Mouse (Mus musculus) midbrain, embryonic 11.5 days (tissue): ENCODE data around the gene Hoxa13. TPM values are rescaled to one million over a fixed set of nuclear protein-coding genes. Genes with fewer than 3 reads are reported as not detected.
A peak's percentile ranks its signal among the peaks of the same experiment; 100 is the strongest.

Experiments
- ATAC-seq: fragments of 200-750 bp; cut with Nextera tagmentation; 2 replicates; pipeline ENCODE4 v1.8.0; 2017; ENCODE audit warnings: moderate TSS enrichment, moderate library complexity; ENCODE audit not compliant: low FRiP score
- DNase-seq: peaks from one replicate; pipeline ENCODE4 v3.0.0; 2015; ENCODE audit warnings: low spot score; ENCODE audit errors: missing footprints
- H3K27ac ChIP-seq: fragments of 300-500 bp; sonication (generic); 2 replicates; pipeline ENCODE4 v1.5.1; 2014; ENCODE audit warnings: low read depth, low read length
- H3K27me3 ChIP-seq: fragments of 300-500 bp; sonication (generic); 2 replicates; pipeline ENCODE4 v1.6.1; 2014; ENCODE audit warnings: mild to moderate bottlenecking, low read length, moderate library complexity, mixed read lengths; ENCODE audit not compliant: control insufficient read depth, insufficient read depth
- H3K36me3 ChIP-seq: fragments of 300-500 bp; sonication (generic); 2 replicates; pipeline ENCODE4 v1.6.1; 2014; ENCODE audit warnings: mild to moderate bottlenecking, low read length, moderate library complexity, mixed read lengths; ENCODE audit not compliant: control insufficient read depth, insufficient read depth
- H3K4me1 ChIP-seq: fragments of 300-500 bp; sonication (generic); 2 replicates; pipeline ENCODE4 v1.6.1; 2014; ENCODE audit warnings: low read length; ENCODE audit not compliant: control insufficient read depth, insufficient read depth
- H3K4me2 ChIP-seq: fragments of 300-500 bp; sonication (generic); 2 replicates; pipeline ENCODE4 v1.6.1; 2014; ENCODE audit warnings: mild to moderate bottlenecking, moderate library complexity
- H3K4me3 ChIP-seq: fragments of 300-500 bp; sonication (generic); 2 replicates; pipeline ENCODE4 v1.5.1; 2014; ENCODE audit warnings: low read depth, low read length
- H3K9ac ChIP-seq: fragments of 300-500 bp; sonication (generic); 2 replicates; pipeline ENCODE4 v1.6.1; 2014; ENCODE audit warnings: low read length
- H3K9me3 ChIP-seq: fragments of 300-500 bp; sonication (generic); 2 replicates; pipeline ENCODE4 v1.6.1; 2016; ENCODE audit warnings: low read length; ENCODE audit not compliant: control insufficient read depth
- WGBS: fragments of 180-500 bp; shearing (Covaris S2); extraction: QIAGEN DNeasy Blood & Tissue Kit; methylation state at CpG from one replicate; pipeline ENCODE4 v1.1.7; 2014; 5-methylcytosine and 5-hydroxymethylcytosine counted together
- polyA plus RNA-seq: library from polyadenylated mRNA; unstranded; fragments of >200 nt; fragmentation: Nextera tagmentation; extraction: Ambion mirVana; gene quantifications from 2 replicates; pipeline ENCODE4 v1.2.1, GENCODE M21; 2014

Hoxa13 gene
- polyA plus RNA-seq, 1 experiment from 2014 or later: not detected

DNA sequence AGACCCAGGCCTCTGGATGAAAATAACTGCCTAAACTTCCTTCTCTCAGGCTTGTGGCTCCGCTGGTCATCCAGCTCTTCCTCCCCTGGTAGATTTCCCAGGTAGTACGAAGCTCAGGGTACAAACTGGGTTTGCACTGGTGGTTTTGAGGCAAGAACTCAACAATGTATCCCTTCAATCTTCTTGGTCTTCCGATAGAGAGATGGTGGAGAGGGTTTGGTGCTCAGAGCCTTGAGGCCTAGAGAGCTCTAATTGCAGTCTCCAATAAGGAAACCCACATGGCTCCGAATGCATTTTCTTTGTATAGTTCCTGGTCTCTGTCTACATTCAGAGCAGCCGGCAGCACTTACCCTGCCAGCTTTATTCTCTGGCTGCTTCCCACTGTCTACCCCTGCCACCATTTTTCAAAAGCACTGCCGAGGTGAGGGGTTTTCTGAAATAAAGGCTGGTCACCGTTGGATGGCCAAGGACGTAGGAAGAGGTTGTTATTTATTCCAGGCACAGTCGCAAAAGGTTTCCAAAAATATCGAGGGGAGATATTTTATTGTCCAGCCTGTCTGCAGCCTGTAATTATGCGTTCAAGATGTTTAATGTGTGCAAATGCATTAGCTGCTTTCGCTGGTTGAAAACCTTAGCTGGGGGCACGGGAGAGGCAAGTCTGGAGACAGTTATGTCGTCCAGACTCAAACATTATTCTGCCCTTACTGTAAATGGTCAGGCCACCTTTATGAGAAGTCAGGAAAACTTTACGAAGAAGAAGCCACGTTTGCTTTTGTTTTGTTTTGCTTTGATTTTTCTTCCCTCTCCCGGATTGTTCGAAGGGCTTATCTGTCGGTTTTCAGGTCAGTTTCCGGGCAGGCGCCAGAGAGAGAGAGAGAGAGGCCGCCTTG, 12.3 kb upstream of the Hoxa13 start:
- Histone ChIP-seq H3K9me3 (no peaks in the 10 kb centered on the region), H3K4me1 (no peaks in the 10 kb centered on the region), H3K27me3 (peaks cover 98% of the 10 kb centered on the region), H3K36me3 (no peaks in the 10 kb centered on the region), H3K4me2 (no peak overlapping the region), H3K4me3 (no peak overlapping the region), H3K9ac (no peak overlapping the region), H3K27ac (no peak overlapping the region)
- DNase-seq: peak; percentile 95
- no peak for ATAC-seq
- 2% methylated on average over 22 of the region's 22 CpGs for WGBS

DNA sequence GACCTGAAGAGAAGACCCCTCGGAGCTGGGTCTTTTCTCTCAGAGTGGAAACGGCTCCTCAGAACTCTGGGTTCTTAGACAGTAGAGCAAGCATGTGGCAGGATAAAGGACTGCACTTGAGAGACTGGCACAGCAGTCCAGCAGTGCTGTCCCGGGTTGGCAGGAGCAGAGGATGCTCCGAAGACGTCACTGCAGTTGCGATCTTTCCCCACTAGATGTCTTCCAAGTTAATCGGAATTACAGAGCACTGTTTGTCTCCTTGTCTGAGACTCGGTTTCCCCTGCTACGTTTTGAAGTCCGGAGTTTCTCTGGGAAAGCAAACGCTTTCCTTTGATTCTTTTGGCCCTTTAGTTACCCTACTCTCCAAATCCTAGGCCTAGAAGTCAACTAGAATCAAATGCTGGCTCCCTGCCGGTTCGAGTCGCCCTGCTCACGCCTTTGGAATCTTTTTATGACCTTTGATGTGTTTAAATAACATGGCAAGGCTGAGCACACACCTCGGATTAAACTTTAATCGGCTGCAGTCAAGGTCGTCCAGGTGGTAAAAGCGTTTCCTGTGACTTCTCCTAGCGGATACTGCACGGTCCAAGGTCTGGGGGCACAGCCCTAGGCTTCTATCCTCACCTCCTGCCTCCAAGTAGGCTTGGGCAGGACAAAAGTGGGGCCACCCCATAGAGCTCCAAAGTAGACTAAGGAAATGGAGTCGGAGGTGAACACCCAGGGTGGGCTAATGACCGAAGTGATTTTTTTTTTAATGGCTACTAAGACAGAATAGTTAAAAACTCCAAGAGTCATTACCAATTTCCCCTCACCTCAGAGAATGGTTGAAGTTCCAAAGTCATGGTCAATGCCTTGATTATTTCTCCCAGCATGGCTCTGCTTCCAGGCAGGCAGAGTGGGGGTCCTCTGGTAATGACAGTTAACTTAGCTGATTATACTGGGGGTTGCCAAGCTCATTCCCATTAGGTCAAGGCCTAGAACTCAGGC, 10.1 kb upstream of the Hoxa13 start:
- Histone ChIP-seq H3K27me3 (peaks cover 97% of the 10 kb centered on the region), H3K4me1 (no peaks in the 10 kb centered on the region), H3K4me3 (no peak overlapping the region), H3K9me3 (no peaks in the 10 kb centered on the region), H3K4me2 (no peak overlapping the region), H3K9ac (no peak overlapping the region), H3K27ac (no peak overlapping the region), H3K36me3 (no peaks in the 10 kb centered on the region)
- ATAC-seq (peak; percentile 54; the same call in 1 of the 2 replicates), DNase-seq (peak; percentile 95)
- 3% methylated on average over 23 of the region's 23 CpGs for WGBS

DNA sequence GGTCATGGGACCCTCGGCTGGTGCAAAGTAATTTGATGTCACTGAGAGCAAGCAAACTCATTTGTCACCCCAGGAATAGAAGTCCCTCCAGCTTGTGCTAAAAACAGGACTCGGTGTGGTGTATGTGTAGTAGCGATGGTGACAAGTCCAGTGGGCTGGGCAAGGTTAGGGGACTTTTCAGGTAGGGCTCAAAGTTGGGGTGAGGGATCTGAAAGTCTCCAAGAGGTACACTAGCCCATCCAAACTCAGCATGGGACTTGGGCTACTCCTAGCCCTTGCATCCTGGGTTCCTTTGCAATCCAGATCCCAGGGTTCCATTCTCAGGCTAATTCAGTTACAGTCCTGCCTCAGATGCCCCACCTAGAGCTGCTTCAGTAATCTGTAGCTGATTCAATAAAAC, 8.1 kb upstream of the Hoxa13 start:
- Histone ChIP-seq H3K9ac (no peak overlapping the region), H3K36me3 (no peaks in the 10 kb centered on the region), H3K4me1 (no peaks in the 10 kb centered on the region), H3K27ac (no peak overlapping the region), H3K27me3 (peaks cover 97% of the 10 kb centered on the region), H3K4me3 (no peak overlapping the region), H3K4me2 (no peak overlapping the region), H3K9me3 (no peaks in the 10 kb centered on the region)
- peak; percentile 92 for DNase-seq
- no peak for ATAC-seq
- WGBS: 4% methylated on average over 3 of the region's 3 CpGs

DNA sequence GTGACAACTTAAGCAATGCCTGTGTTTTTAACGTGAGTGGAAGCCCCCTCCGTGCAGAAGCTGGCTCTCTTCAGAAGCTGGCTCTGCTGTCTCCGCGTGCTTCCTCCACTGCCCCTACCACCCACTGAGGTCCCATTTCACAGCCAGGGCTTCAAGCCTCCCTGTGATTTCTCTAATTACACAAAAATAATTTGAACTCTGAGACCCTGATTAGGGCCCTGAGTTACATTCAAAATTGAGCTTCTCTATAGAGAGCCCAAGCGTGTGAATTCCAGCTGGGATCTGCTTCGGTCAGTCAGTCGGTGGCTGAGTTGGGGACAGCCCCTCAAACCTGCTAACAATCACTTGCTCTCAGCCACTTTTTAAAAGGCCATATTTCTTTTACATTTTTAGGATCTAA, 7.7 kb upstream of the Hoxa13 start:
- no peaks in the 10 kb centered on the region for H3K9me3 ChIP-seq
- H3K36me3 ChIP-seq: no peaks in the 10 kb centered on the region
- DNase-seq (peak; percentile 88), ATAC-seq (no peak)
- H3K4me2 ChIP-seq: no peak overlapping the region
- H3K4me3 ChIP-seq: no peak overlapping the region
- peaks cover 97% of the 10 kb centered on the region for H3K27me3 ChIP-seq
- no peaks in the 10 kb centered on the region for H3K4me1 ChIP-seq
- no peak overlapping the region for H3K9ac ChIP-seq
- H3K27ac ChIP-seq: no peak overlapping the region
- under 1% methylated on average over 7 of the region's 7 CpGs for WGBS

DNA sequence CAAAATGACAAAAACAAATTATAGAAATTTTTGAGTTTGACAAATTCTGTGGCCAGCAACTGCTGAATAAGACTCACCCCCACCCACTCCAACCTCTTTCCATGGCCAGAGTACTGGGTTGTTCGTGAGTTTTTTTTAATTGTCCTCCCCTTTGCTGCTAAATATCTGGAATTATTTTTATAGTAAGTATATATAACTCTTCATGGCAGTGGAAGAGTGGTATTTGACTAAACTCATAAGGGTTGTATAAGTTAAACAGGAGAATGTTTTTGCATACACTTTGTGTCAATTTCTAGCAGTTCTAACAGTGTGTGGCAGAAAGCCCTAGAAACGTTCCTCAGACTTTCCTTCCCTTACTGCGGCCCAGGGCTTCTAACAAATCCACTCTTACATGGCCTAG, 7.0 kb upstream of the Hoxa13 start:
- ATAC-seq (no peak), DNase-seq (peak; percentile 96)
- H3K27me3 ChIP-seq: peaks cover 97% of the 10 kb centered on the region
- no peak overlapping the region for H3K9ac ChIP-seq
- no peaks in the 10 kb centered on the region for H3K9me3 ChIP-seq
- no peak overlapping the region for H3K27ac ChIP-seq
- H3K4me1 ChIP-seq: no peaks in the 10 kb centered on the region
- no peak overlapping the region for H3K4me3 ChIP-seq
- 2% methylated on average over 3 of the region's 3 CpGs for WGBS
- no peak overlapping the region for H3K4me2 ChIP-seq
- H3K36me3 ChIP-seq: no peaks in the 10 kb centered on the region

DNA sequence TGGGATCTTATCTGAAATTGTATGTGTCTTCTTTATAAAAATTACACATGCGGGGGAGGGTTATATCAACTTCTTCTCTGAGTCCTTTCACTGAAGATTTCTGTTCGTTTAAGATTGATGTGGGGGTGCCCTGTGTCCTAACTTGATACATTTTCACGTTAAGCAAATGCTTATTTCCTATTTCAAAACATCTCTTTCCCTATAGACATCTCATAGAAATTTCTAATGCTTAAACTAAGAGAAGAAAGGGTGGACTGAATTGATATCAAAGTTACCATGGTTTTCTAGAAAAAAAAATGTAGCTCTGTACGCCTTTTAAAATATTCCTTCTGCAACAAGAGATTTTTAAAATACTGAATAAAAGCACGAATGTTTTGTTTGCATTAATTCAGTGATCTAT, 6.5 kb upstream of the Hoxa13 start:
- Histone ChIP-seq H3K9me3 (no peaks in the 10 kb centered on the region), H3K4me1 (no peaks in the 10 kb centered on the region), H3K4me2 (no peak overlapping the region), H3K4me3 (no peak overlapping the region), H3K27me3 (peaks cover 97% of the 10 kb centered on the region), H3K9ac (no peak overlapping the region), H3K27ac (no peak overlapping the region), H3K36me3 (no peaks in the 10 kb centered on the region)
- 18% methylated on average over 5 of the region's 5 CpGs for WGBS
- ATAC-seq: no peak
- DNase-seq: peak; percentile 94

DNA sequence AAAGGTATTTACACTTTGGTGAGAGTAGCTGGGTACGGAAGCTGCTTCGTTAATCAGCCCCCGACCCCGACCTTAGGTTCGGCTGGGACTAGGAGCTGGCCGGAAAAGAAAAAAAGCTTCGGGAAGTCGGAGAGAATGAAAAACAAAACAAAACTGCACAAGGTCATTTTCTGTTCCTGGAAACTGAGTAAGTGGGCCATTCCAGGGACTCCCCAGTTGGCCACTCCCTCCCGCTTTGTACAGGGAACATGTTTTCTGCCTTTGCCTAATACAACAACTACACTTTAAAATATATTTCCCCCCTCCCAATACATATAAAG, 5.9 kb upstream of the Hoxa13 start:
- no peaks in the 10 kb centered on the region for H3K4me1 ChIP-seq
- H3K9ac ChIP-seq: no peak overlapping the region
- no peak overlapping the region for H3K4me3 ChIP-seq
- DNase-seq (peak; percentile 92), ATAC-seq (no peak)
- no peaks in the 10 kb centered on the region for H3K36me3 ChIP-seq
- peaks cover 98% of the 10 kb centered on the region for H3K27me3 ChIP-seq
- 0% methylated on average over 9 of the region's 9 CpGs for WGBS
- no peak overlapping the region for H3K27ac ChIP-seq
- H3K4me2 ChIP-seq: no peak overlapping the region
- no peaks in the 10 kb centered on the region for H3K9me3 ChIP-seq

DNA sequence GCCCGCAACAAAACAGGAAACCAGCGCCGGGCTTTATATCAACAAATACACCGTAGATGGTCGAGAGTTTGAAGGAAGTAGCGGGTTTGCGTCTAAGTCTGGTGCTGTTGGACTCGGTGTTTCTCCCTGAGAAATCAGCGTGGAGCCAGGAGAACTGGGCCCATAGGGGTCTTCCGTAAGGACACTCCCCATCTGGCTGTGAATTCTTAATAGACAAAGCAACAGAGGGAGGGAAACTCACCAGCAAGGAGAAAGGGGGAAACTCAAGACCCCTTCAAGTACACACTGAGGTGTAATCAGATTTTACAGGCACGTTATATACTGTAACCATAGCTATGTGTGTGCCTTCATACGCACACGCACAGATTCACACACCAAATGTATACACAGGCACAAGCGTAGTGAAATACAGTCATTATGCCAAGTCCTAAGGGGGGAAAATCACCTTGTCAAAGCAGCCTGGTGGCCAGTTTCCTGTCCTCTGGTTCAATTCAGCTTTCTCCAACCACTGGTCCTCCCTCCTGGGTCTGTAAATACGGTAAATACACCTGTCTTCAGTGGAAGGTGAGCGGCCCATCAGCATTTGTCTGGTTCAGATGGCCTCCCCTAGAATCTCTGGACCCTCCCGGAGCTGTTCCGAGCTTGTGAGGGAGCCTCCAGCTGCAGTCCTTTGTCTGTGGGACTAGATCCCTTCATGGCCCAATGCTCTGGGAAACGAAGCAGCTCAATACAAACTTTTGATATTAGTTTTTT, 5.4 kb upstream of the Hoxa13 start:
- H3K4me2 ChIP-seq: no peak overlapping the region
- DNase-seq (peak; percentile 97), ATAC-seq (no peak)
- WGBS: under 1% methylated on average over 19 of the region's 19 CpGs
- no peak overlapping the region for H3K4me3 ChIP-seq
- peaks cover 98% of the 10 kb centered on the region for H3K27me3 ChIP-seq
- H3K9ac ChIP-seq: no peak overlapping the region
- H3K4me1 ChIP-seq: no peaks in the 10 kb centered on the region; the same call in 1 of the 2 replicates
- no peaks in the 10 kb centered on the region for H3K9me3 ChIP-seq
- no peaks in the 10 kb centered on the region for H3K36me3 ChIP-seq
- no peak overlapping the region for H3K27ac ChIP-seq
